Mouse (Mus musculus) cerebellum, adult 2 months (tissue): ENCODE measurements around the gene Mbd5. TPM values are rescaled to one million over a fixed set of nuclear protein-coding genes. Genes with fewer than 3 reads are reported as not detected.

Source experiments
- DNase-seq, 2 experiments: peaks; one replicate each; pipeline ENCODE4 v3.0.0; 2021
- H3K27ac ChIP-seq: fragments of 200-500 bp; 2 replicates; pipeline ENCODE4 v1.5.1; 2012; ENCODE audit warnings: low read length, control low read depth, inconsistent platforms; ENCODE audit not compliant: insufficient read depth
- H3K27me3 ChIP-seq: fragments of 200-500 bp; 2 replicates; pipeline ENCODE4 v1.6.1; 2012; ENCODE audit warnings: inconsistent platforms, mild to moderate bottlenecking, low read length, moderate library complexity; ENCODE audit not compliant: control insufficient read depth, insufficient read depth
- H3K4me1 ChIP-seq: fragments of 200-500 bp; 2 replicates; pipeline ENCODE4 v1.6.1; 2011; ENCODE audit warnings: low read length; ENCODE audit not compliant: control insufficient read depth, insufficient read depth
- H3K4me3 ChIP-seq: fragments of 200-500 bp; replicated peaks from 2 replicates; pipeline ENCODE3; 2011; ENCODE audit warnings: mild to moderate bottlenecking, low read depth, low read length, control low read depth; ENCODE audit not compliant: insufficient read depth
- CTCF ChIP-seq: fragments of 200-500 bp; IDR thresholded peaks from 2 replicates; pipeline ENCODE4 v1.5.1; 2011; ENCODE audit warnings: low read depth, mild to moderate bottlenecking, control low read depth, low read length, moderate library complexity, borderline replicate concordance; ENCODE audit not compliant: insufficient read depth
- POLR2A ChIP-seq: fragments of 200-500 bp; IDR thresholded peaks from 2 replicates; pipeline ENCODE4 v1.6.1; 2011; ENCODE audit warnings: low read length, control low read depth, borderline replicate concordance; ENCODE audit not compliant: insufficient read depth
- WGBS: fragments of 180-500 bp; shearing (Covaris S2); methylation state at CpG from one replicate; pipeline ENCODE4 v1.1.7; 2018; 5-methylcytosine and 5-hydroxymethylcytosine counted together
- polyA plus RNA-seq: library from polyadenylated mRNA; depleted of rRNA; stranded (reverse); fragments of >200 nt; gene quantifications from 2 replicates; pipeline ENCODE4 v1.2.3, GENCODE M21; 2012; rRNA removed

The Mbd5 gene
- polyA plus RNA-seq = 29.3 and 32.7 TPM in 2 replicates

- Histone ChIP-seq H3K4me1 (no peaks in the 10 kb centered on the region), H3K4me3 (peak within 1 kb of the TSS; percentile 90), H3K27me3 (no peaks in the 10 kb centered on the region), H3K27ac (peak within 1 kb of the TSS; percentile 98)
- WGBS = 1% methylated on average over 49 of the region's 49 CpGs
- DNase-seq = peak; percentile 96 to 99
- no peak for TF ChIP-seq CTCF
- TF ChIP-seq POLR2A = peak; percentile 90
Observed at GRCm38 (mm10) chr2:48948841-48949584, at the start of gene Mbd5. Gene Mbd5, plus strand, starts transcription at chr2:48949508.

GRCm38 (mm10) chr2:48908866-48909265 lies 40.4 kb upstream of the Mbd5 start:
- Histone ChIP-seq H3K4me3 (no peak overlapping the region), H3K4me1 (no peaks in the 10 kb centered on the region), H3K27me3 (no peaks in the 10 kb centered on the region), H3K27ac (no peak overlapping the region)
- peak in 1 of 2 experiments; percentile 21 for DNase-seq
- TF ChIP-seq CTCF (peak; percentile 31; the same call in 1 of the 2 replicates), POLR2A (no peak)
- WGBS = 41% methylated on average over 2 of the region's 2 CpGs

- no peak for DNase-seq
- Histone ChIP-seq H3K4me1 (no peaks in the 10 kb centered on the region), H3K4me3 (no peak overlapping the region), H3K27ac (no peak overlapping the region), H3K27me3 (no peaks in the 10 kb centered on the region)
- WGBS = 49% methylated on average over 1 of the region's 1 CpGs
- TF ChIP-seq POLR2A (no peak), CTCF (0 out of 2 replicates have a peak, but pooled peaks have one; percentile 35)
Observed at GRCm38 (mm10) chr2:48914185-48914584, 35.1 kb upstream of the Mbd5 start.

GRCm38 (mm10) chr2:48915832-48916231 lies 33.5 kb upstream of the Mbd5 start:
- no peaks in the 10 kb centered on the region for H3K27me3 ChIP-seq
- H3K4me3 ChIP-seq = no peak overlapping the region
- TF ChIP-seq POLR2A (no peak), CTCF (no peak)
- no peaks in the 10 kb centered on the region for H3K4me1 ChIP-seq
- H3K27ac ChIP-seq = no peak overlapping the region
- DNase-seq = no peak

GRCm38 (mm10) chr2:48935058-48935457 lies 14.2 kb upstream of the Mbd5 start:
- Histone ChIP-seq H3K27ac (no peak overlapping the region), H3K4me3 (no peak overlapping the region), H3K27me3 (no peaks in the 10 kb centered on the region), H3K4me1 (no peaks in the 10 kb centered on the region)
- TF ChIP-seq POLR2A = no peak
- no peak for TF ChIP-seq CTCF
- no peak for DNase-seq
- 89% methylated on average over 2 of the region's 2 CpGs for WGBS

- TF ChIP-seq POLR2A = no peak
- no peak for TF ChIP-seq CTCF
- Histone ChIP-seq H3K27ac (no peak overlapping the region), H3K4me3 (no peak overlapping the region), H3K27me3 (no peaks in the 10 kb centered on the region), H3K4me1 (no peaks in the 10 kb centered on the region)
- 75% methylated on average over 3 of the region's 3 CpGs for WGBS
- no peak for DNase-seq
Observed at GRCm38 (mm10) chr2:48947761-48948160, 1.5 kb upstream of the Mbd5 start.

GRCm38 (mm10) chr2:48949743-48950251 lies 489 bp downstream of the Mbd5 start:
- WGBS = under 1% methylated on average over 9 of the region's 9 CpGs
- Histone ChIP-seq H3K4me1 (no peaks in the 10 kb centered on the region), H3K27ac (peak overlapping the region; percentile 98), H3K27me3 (no peaks in the 10 kb centered on the region), H3K4me3 (peak overlapping the region; percentile 90)
- TF ChIP-seq CTCF (no peak), POLR2A (no peak)
- peak; percentile 60 to 63 for DNase-seq

GRCm38 (mm10) chr2:48950252-48950315 lies 776 bp downstream of the Mbd5 start, which contains the start of gene Orc4:
Gene Orc4, minus strand, starts transcription at chr2:48950277.
- TF ChIP-seq POLR2A (no peak), CTCF (no peak)
- Histone ChIP-seq H3K4me3 (peak within 1 kb of the TSS; percentile 90), H3K27ac (peak within 1 kb of the TSS; percentile 98), H3K27me3 (no peaks in the 10 kb centered on the region), H3K4me1 (no peaks in the 10 kb centered on the region)
- no peak for DNase-seq
- 0% methylated on average over 2 of the region's 2 CpGs for WGBS
